Mouse (Mus musculus): ENCODE results near the gene Itpr2. TPM values are rescaled to one million over a fixed set of nuclear protein-coding genes. Genes with fewer than 3 reads are reported as not detected.

Itpr2 gene
- polyA plus RNA-seq, 1 experiment = 1.5 TPM

DNA sequence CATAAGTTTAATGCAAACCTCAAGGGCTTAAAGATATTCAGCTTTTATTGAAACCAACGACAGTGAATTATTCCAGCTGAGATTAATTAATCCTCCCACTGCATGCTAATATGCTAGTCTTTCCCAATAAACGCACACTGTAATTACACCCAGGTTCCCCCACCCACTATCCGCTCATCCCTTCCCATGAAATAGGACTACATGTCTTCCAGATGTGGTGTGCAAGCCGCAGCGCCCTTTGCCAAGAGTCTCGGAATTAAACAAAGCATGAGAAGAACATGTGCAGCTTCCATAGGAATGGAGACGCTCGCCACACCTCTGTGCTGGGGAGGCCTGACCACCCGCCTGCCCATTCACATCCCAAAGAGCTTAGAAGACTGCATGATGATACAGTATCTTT, 247.1 kb downstream of the Itpr2 start:
- H3K4me1 ChIP-seq = peaks cover 32% of the 10 kb centered on the region
- TF ChIP-seq FLI1 (IDR thresholded peaks at IDR 0.05; ENCODE audit: low read length) (no peak), GATA1 (IDR thresholded peaks at IDR 0.05; ENCODE audit: borderline replicate concordance, low read length) (no peak)
- H3K36me3 ChIP-seq (replicated peaks; ENCODE audit: low read length) = peaks cover 37% of the 10 kb centered on the region
- no peak overlapping the region for H3K4me3 ChIP-seq (replicated peaks)
- H3K9me3 ChIP-seq = peaks cover 7% of the 10 kb centered on the region; the same call in 1 of the 2 replicates
- H3K27me3 ChIP-seq (replicated peaks) = no peaks in the 10 kb centered on the region

DNA sequence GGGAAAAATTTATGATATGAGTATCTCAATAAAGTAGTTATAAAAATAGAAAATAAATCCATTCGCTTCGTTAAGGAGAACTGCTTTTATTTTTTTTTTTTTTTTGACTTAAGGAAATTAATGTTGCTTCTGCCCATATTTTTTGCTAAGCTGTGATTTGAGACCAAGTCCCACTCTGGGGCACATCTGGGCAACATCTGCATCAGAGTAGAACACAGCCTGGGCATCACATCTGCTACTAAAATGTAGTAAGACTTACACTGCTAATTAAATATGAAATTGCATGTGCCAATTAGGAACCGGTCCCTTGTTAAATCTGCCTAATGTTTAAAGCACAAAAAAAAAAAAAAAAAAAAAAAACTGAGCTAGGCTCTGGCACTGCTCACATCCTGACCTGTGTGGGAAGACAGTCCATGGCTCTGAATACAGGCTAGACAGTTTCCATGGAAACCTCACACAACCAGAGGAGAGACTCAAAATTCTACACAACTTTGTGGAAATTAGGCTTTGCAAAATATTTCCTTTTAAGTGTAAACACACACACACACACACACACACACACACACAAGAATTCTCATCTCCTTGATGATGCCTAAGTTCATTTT, 247.7 kb downstream of the Itpr2 start:
- H3K36me3 ChIP-seq (replicated peaks; ENCODE audit: low read length) = peaks cover 37% of the 10 kb centered on the region
- no peaks in the 10 kb centered on the region for H3K27me3 ChIP-seq (replicated peaks)
- H3K4me1 ChIP-seq = peaks cover 39% of the 10 kb centered on the region
- TF ChIP-seq FLI1 (IDR thresholded peaks at IDR 0.05; ENCODE audit: low read length) = no peak
- no peak overlapping the region for H3K4me3 ChIP-seq (replicated peaks)
- peaks cover 7% of the 10 kb centered on the region; the same call in 1 of the 2 replicates for H3K9me3 ChIP-seq

DNA sequence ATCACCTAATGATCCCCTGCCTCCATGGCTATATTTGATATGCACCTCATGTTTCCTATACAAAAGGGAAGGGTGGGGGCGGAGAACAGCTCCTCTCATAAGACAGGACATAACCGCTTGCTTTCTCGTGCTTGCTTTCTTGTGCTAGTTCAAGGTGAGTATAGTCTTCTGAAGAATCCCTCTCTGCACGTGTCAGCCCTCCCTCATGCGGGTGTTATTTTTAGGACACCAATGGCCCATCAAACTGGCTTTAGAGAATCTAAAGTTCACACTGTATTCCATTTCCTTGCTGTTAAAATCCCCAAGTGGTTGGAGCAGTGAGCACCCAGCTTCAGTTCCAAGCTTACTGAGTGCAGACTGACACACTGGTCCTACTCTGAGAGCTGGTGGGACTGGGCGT, 252.9 kb downstream of the Itpr2 start:
- TF ChIP-seq GATA1 (IDR thresholded peaks at IDR 0.05; ENCODE audit: borderline replicate concordance, low read length) (no peak), FLI1 (IDR thresholded peaks at IDR 0.05; ENCODE audit: low read length) (no peak)
- Histone ChIP-seq H3K4me1 (peaks cover 32% of the 10 kb centered on the region), H3K36me3 (replicated peaks; ENCODE audit: low read length) (peaks cover 41% of the 10 kb centered on the region), H3K9me3 (peaks cover 13% of the 10 kb centered on the region; the same call in 1 of the 2 replicates), H3K4me3 (replicated peaks) (no peak overlapping the region), H3K27me3 (replicated peaks) (no peaks in the 10 kb centered on the region)

DNA sequence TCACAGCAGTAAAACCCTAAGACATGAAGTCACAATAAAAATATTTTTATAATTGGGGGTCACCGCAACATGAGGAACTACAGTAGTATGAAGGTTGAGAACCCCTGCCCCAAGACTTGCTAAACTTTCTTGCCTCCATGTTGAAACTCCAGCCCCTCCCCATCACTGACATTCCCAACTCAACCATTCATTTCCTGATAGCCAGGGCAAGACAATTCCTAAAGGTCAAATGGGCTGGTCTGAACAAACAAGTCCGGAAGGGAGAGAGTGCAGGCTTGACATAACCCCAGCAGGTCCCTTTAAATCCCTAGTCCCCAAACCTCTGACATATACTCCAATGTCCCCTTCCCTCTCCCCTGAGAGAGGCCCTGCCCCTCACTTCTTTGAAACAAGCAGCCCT, 253.7 kb downstream of the Itpr2 start:
- Histone ChIP-seq H3K27me3 (replicated peaks) (no peaks in the 10 kb centered on the region), H3K36me3 (replicated peaks; ENCODE audit: low read length) (peaks cover 40% of the 10 kb centered on the region), H3K4me1 (peaks cover 38% of the 10 kb centered on the region), H3K4me3 (replicated peaks) (no peak overlapping the region), H3K9me3 (peaks cover 18% of the 10 kb centered on the region; the same call in 1 of the 2 replicates)
- TF ChIP-seq GATA1 (IDR thresholded peaks at IDR 0.05; ENCODE audit: borderline replicate concordance, low read length) (no peak), FLI1 (IDR thresholded peaks at IDR 0.05; ENCODE audit: low read length) (no peak)

DNA sequence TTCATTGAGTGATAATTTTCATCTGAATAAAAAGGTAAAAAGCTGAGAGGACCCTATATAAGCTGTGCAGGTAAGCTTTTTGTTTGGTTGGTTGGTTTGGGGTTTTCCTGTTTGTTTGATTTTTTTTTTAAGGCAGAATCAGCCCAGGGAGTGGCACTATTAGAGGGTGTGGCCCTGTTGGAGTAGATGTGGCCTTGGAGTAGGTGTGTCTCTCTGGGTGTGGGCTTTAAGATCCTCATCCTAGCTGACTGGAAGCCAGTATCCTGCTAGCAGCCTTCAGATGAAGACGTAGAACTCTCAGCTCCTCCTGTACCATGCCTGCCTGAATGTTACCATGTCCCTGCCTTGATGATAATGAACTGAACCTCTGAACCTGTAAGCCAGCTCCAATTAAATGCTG, 254.1 kb downstream of the Itpr2 start:
- Histone ChIP-seq H3K9me3 (peaks cover 18% of the 10 kb centered on the region; the same call in 1 of the 2 replicates), H3K27me3 (replicated peaks) (no peaks in the 10 kb centered on the region), H3K4me1 (peaks cover 42% of the 10 kb centered on the region), H3K4me3 (replicated peaks) (no peak overlapping the region), H3K36me3 (replicated peaks; ENCODE audit: low read length) (peaks cover 42% of the 10 kb centered on the region)
- TF ChIP-seq FLI1 (IDR thresholded peaks at IDR 0.05; ENCODE audit: low read length) (no peak), GATA1 (IDR thresholded peaks at IDR 0.05; ENCODE audit: borderline replicate concordance, low read length) (no peak)

DNA sequence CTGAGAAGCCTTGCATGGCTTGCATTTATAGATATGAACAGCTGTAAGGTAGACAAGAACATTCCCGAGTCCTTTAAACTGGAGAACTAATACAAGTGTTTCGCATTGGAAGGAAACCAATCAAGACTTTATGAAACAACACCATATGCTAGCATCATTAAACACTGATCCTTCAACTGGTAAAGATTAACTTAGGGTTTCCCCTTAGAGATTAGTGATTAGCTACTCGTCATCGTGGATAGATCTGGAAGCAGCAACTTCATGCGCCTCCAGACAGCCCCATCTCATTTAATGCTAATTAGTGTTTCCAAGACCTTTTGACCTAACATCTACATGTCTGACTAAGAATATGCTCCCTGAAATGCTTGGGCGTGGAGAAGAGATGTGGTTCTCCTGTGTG, 255.7 kb downstream of the Itpr2 start:
- peaks cover 44% of the 10 kb centered on the region for H3K4me1 ChIP-seq
- H3K36me3 ChIP-seq (replicated peaks; ENCODE audit: low read length) = peaks cover 44% of the 10 kb centered on the region
- no peaks in the 10 kb centered on the region for H3K27me3 ChIP-seq (replicated peaks)
- H3K9me3 ChIP-seq = peaks cover 14% of the 10 kb centered on the region; the same call in 1 of the 2 replicates
- no peak overlapping the region for H3K4me3 ChIP-seq (replicated peaks)
- TF ChIP-seq FLI1 (IDR thresholded peaks at IDR 0.05; ENCODE audit: low read length) (no peak), GATA1 (IDR thresholded peaks at IDR 0.05; ENCODE audit: borderline replicate concordance, low read length) (no peak)

DNA sequence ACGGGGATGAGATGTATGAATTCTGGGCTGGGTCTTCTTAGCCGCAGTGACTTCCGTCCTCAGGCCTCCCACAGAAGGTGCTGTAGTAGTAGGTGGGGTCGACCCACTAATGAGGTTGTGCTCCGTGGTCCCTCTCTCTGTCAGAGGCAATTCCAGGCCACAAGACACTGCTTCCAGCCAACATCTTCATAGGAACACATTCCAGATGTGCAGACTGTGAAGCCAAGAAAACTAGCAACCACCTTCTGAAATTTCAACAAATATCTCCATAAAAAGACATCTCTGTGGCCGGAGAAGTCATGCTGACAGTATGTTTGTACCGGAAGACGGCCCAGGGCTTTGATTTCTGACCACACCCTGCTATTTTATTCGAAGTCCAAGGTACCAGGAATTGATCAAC, 256.1 kb downstream of the Itpr2 start:
- TF ChIP-seq GATA1 (IDR thresholded peaks at IDR 0.05; ENCODE audit: borderline replicate concordance, low read length) (no peak), FLI1 (IDR thresholded peaks at IDR 0.05; ENCODE audit: low read length) (no peak)
- no peaks in the 10 kb centered on the region for H3K27me3 ChIP-seq (replicated peaks)
- H3K4me3 ChIP-seq (replicated peaks) = no peak overlapping the region
- peaks cover 14% of the 10 kb centered on the region; the same call in 1 of the 2 replicates for H3K9me3 ChIP-seq
- H3K36me3 ChIP-seq (replicated peaks; ENCODE audit: low read length) = peaks cover 49% of the 10 kb centered on the region
- H3K4me1 ChIP-seq = peaks cover 39% of the 10 kb centered on the region

DNA sequence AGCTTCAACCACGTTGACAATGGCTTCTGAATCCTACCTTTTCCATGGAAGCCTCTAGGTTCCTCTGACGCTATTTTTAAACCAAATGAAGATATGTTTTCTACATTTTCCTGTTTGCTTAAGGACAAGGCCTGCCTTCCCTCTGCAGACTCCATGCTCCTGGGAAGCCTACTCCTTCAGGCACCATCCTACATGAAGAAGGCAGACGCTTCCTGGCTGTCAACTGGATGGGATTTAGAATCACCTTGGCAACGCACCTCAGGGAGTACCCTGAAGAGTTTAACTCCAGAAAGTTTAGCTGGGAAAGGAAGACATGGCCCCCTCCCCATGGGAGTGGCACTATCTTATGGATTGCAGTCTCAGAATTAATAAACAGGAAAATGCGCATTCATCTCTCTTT, 259.0 kb downstream of the Itpr2 start:
- H3K4me3 ChIP-seq (replicated peaks) = no peak overlapping the region
- peaks cover 18% of the 10 kb centered on the region for H3K4me1 ChIP-seq
- H3K9me3 ChIP-seq = peaks cover 14% of the 10 kb centered on the region; the same call in 1 of the 2 replicates
- TF ChIP-seq FLI1 (IDR thresholded peaks at IDR 0.05; ENCODE audit: low read length) = no peak
- no peak for TF ChIP-seq GATA1 (IDR thresholded peaks at IDR 0.05; ENCODE audit: borderline replicate concordance, low read length)
- H3K27me3 ChIP-seq (replicated peaks) = no peaks in the 10 kb centered on the region
- H3K36me3 ChIP-seq (replicated peaks; ENCODE audit: low read length) = peaks cover 77% of the 10 kb centered on the region

DNA sequence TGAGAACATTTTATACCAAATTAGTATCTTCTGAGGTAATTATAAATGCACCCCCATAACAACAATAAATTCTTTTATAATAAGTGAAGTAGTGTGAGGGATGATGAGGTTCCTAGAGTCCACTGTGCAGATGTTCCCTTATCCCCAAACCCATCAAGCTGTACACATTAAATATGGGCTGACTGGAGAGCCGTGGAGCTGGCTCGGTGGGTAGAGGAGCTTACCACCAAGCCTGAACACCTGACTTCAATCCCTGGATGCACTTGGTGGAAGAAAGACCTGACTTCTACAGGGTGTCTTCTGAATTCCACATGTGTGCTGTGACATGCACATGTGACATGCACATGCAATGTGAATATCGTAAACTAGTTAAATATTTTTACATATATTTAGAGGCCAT, 260.7 kb downstream of the Itpr2 start:
- no peaks in the 10 kb centered on the region for H3K27me3 ChIP-seq (replicated peaks)
- peaks cover 85% of the 10 kb centered on the region for H3K36me3 ChIP-seq (replicated peaks; ENCODE audit: low read length)
- peaks cover 18% of the 10 kb centered on the region for H3K4me1 ChIP-seq
- H3K4me3 ChIP-seq (replicated peaks) = no peak overlapping the region
- peaks cover 24% of the 10 kb centered on the region for H3K9me3 ChIP-seq
- no peak for TF ChIP-seq GATA1 (IDR thresholded peaks at IDR 0.05; ENCODE audit: borderline replicate concordance, low read length)
- TF ChIP-seq FLI1 (IDR thresholded peaks at IDR 0.05; ENCODE audit: low read length) = no peak

DNA sequence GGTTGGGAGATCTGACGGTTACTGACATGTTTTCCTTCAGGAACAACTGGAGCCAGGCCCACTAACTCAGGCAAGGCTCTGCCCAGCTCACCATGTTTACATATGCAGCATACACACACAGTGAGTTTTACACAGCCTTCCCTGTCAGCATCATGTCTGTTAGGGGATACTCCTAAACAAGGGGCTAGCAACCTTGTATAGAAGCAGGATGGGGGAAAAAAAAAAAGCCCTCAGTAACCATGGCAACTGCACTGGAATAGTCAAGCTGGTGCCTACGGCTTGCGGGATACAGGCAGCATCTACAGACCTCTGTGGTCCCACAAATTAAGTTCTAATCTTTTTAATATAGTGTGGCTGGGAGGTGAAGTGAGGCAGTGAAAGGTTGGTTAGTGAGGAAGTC, 266.9 kb downstream of the Itpr2 start:
- no peaks in the 10 kb centered on the region for H3K27me3 ChIP-seq (replicated peaks)
- H3K9me3 ChIP-seq = peaks cover 21% of the 10 kb centered on the region
- TF ChIP-seq GATA1 (IDR thresholded peaks at IDR 0.05; ENCODE audit: borderline replicate concordance, low read length) (no peak), FLI1 (IDR thresholded peaks at IDR 0.05; ENCODE audit: low read length) (no peak)
- H3K36me3 ChIP-seq (replicated peaks; ENCODE audit: low read length) = peaks cover 94% of the 10 kb centered on the region
- H3K4me3 ChIP-seq (replicated peaks) = no peak overlapping the region
- H3K4me1 ChIP-seq = peaks cover 21% of the 10 kb centered on the region

Data from megakaryocyte, embryonic 14.5 days (primary cell).